Mouse (Mus musculus) lung, postnatal 25 days (tissue): ENCODE data around the gene Cyp4f16.
"Not testable (repeated sequence)": the region's sequence is repeated elsewhere in the genome, so short reads cannot be mapped to it uniquely, and the experiment has no call there.

Experiments used
- DNase-seq: peaks from one replicate; pipeline ENCODE4 v3.0.0; 2022; ENCODE audit warnings: low spot score

Cyp4f16 gene

DNA sequence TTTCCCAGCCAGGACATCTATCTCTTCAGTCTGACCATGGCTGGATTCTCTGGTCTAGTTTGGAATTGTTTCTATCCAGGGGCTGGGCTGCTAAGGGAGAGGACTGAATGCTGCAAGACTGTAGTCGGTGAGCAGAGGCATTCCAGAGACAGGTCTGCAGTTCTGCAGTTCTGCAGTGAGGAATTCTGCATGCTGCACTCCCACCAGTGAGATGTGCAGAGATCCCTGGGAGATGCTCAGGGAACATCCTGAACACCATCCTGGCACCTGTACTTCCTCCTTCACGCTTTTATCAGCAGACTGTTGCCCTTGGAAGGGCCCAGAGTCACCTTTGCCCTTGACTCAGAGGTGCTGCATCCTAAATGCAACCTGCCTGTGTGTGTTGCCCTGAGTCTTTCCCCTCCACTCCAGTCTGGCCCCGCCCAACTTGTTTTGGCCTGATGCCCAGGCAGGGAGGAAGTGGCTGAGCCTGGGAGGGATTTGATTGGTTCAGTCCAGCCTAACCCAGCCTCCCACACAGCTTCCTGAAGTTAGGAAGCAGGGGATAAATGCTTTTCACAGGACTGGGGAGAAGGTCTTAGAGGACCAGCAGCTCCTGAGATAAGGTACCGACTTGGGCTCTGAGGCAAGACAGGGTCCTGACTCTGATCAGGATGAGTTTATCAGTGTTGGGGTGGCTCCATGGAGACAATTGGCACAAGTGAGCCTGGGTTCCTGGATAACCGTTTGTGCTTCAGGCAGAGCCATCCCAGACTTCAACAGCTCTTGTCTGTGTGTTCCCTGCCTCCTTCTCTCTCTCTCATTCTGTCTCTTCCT is at the start of gene Cyp4f16:
Gene Cyp4f16 (plus strand): TSS at position 508 of the 816 bp plus-strand sequence.
- peak; percentile 93 for DNase-seq

DNA sequence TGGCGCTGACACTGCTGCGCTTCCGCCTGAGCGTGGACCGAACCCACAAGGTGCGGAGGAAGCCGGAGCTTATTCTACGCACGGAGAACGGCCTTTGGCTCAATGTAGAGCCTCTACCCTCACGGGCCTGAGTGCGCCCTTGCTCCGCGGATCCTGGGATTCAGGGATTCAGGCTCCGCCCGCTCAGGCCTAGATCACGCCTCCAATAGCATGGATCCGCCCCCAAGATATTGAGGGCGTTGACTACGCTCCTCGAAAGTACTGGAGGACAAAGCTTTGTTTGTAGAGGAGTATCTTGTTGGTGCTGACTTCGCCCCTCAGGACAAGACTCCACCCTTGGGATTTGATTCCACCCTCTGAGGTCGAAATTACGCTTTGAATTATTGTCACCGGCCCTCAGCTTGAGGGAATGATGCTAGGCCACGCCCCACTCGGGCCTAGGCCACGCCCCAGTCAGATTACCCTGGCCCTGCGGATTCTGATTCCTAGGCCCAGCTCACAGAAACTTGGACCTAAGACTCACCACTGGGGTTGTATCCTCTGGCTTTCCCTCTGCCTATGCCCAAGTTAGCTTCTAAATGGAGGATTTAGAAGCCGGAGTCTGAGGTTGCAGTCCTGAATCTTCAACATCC is 43.9 kb upstream of the Cyp4f16 start:
- DNase-seq = peak; percentile 21

DNA sequence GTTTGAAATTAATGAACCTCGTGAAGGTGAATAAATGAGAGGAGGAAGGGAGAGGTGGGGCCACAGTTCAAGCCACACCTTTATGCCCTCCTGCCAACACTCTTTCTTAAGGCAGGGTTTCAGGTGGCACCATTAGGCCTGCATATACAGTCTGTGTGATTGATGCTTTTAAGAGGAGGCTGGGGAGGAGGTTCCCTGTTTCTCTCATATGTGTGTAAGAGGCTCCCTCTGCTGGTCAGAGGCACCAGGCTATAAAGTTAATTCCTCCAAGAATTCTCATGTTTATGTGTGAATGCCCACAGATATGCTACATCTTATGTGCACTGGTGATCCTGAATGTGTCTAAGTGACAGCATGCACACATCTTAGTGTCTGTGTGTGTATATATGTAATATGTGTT is 41.8 kb upstream of the Cyp4f16 start:
- peak; percentile 76 for DNase-seq

DNA sequence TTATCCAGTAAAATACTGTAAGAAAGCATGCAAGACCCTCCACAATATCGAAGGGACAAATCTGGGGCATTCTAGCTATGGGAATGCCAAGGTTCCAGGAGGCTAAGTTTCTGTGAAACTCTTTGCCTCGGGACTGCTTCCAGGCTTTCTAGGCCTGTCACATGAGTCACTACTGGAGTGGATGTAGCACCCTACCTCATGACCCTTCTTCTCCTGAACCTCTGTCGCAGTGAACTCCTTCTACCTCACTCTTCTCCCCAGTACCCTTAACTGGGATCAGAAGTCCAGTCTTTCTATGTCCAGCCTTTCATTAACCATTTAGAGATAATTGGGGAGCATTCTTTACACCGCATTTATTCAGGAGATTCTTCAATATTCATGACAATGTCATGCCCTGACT is 35.8 kb upstream of the Cyp4f16 start:
- DNase-seq = not testable (repeated sequence)

DNA sequence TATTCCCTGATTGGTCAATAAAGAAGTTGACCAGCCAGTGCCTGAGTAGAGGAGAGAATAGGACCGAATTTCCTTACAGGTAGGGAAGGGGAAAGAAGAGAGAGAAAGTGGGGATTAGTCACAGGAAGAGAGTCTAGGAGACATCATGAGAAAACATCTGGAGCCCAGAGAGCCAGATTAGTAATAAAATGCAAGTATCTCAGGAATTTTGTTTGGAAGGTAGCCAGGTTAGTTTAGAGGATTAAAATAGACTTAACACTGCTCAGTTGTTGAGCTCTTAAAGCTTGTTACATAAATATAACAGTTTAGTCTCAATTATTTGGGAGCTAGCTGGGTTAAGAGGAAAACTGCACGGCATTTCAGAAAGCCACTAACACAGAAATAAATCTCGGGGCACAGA is 35.3 kb upstream of the Cyp4f16 start:
- no peak for DNase-seq

DNA sequence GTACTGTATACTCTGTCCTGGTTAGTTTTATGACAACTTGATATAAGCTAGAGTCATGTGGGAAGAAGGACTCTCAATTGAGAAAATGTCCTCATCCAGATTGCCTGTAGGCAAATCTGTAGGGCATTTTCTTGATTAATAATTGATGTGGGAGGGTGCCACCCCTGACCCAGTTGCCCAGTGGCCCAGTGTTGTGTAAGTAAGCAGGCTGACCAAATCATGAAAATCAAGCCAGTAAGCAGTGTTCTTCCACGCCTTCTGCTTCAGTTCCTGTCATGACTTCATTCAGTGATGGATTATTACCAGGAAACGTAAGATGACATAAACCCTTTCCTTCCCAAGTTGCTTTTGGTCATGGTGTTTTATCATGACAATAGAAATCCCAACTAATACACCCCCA is 33.2 kb upstream of the Cyp4f16 start:
- no peak for DNase-seq

DNA sequence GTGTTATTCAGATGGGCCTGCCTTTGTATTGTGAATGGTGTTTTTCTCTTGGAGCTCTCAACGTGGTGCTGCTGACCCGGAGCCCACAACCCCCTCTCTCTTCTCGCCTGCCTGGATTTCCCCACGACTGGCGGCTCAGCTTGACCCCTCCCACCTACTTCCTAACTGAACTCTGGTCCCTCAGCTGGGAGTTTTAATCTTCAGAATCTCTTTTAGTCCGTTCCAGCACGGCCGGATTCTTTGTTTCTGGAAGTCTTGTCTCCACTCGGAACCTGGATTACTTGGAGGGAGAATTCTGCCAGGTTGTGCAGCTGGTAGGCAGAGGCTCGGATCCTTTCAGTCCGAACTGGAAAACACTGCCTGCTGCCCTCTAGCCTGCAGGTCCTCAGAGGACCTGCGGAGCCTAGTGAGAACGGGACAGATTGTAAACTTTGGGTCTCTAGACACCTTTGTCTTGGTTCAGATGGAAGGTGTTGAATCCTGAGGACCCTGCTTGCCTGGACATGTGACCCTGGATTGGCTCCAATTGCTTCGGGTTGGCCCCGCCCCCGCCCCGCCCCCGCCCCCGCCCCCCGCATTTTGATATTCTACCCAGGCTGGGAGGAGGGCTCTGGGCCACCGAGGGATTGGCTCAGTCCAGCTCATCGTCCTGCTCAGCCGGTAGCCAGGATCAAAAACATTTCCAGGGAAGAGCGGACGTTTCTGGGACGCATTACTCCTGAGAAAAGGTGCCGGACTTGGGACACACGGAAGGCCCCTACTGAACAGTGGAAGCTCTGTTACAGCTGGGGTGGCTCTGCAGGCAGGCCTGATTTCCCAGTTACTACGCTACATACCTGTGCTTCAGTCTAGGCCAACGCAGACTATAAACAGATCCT is 30.3 kb upstream of the Cyp4f16 start, which contains the start of gene Cyp4f17:
Gene Cyp4f17 (plus strand): TSS at position 200 of the 878 bp plus-strand sequence.
- peak; percentile 22 for DNase-seq

DNA sequence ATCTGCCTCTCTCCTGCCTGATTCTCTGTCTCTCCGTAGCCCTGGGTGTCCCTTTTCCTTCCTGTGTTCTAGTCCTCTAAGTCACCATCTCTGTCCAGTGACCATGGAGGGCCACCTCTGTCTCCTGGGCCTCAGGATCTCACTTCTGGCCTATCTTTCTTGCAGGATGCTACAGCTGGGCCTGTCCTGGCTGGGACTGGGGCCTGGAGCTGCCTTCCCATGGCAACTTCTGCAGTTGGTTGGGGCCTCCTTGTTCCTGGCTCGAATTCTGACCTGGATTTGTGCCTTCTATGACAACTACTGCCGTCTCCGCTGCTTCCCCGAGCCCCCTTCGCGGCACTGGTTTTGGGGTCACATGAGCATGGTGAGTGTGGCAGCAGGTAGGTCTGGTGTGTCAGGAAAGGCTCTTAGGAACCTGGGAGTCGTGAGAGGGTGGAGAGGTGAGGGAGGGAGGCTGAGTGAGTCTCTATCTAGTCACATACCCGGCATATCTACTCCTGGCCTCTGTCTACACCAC is 29.6 kb upstream of the Cyp4f16 start:
- DNase-seq = no peak

DNA sequence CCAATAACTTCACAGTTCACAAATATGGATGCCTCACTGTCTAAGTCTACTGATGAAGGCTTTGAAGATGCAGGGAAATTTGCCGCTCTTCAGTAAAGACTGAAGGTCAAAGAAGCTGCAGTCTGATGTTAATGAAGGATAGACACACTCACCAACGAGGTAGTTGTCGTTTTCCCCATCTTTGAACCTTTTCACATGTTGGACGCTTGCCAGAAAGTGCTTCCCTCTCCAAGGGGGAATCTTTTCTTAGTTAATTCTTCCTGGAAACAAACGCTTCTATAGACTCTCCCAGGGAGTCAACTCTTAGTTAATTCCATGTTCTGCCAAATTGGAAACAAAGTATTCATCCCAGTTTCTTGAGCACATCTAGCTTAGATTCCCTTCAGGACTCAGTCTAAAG is 20.2 kb upstream of the Cyp4f16 start:
- no peak for DNase-seq

DNA sequence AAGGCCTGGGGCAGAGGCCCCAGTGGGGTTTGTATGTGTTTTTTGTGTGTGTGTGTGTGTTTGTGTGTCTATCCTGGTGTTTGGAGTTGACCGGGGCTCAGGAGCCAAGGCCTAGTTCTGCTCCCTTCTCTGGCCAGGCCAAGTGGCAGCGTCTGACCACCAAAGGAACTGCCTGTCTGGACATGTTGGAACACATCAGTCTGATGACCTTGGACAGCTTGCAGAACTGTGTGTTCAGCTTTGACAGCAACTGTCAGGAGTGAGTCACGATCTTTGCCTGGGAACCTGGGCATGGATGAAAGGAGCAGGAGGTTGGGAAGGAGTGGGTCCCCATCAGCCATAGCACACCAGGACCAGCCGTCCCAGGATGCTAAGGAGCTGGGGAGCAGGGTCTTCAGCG is 14.4 kb upstream of the Cyp4f16 start:
- no peak for DNase-seq

DNA sequence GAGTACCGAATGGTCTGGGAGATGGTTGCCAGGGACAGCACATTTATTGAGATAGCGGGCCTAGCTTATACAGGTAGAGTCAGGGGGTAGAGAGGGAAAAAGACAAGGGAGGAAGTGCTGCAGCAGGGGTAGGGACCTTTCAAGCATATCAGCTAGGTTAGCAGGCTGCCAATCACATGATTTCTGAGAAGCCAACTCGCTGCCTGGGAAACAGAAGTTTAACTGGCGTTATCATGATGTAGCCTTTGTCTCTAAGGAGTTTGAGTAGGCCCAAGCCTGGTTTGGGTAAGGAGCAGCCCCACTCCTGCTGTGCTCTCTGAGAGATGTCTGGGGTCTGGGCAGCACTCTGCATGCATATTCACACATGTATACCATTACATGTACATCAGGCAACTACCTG is 14.0 kb upstream of the Cyp4f16 start:
- DNase-seq = no peak

DNA sequence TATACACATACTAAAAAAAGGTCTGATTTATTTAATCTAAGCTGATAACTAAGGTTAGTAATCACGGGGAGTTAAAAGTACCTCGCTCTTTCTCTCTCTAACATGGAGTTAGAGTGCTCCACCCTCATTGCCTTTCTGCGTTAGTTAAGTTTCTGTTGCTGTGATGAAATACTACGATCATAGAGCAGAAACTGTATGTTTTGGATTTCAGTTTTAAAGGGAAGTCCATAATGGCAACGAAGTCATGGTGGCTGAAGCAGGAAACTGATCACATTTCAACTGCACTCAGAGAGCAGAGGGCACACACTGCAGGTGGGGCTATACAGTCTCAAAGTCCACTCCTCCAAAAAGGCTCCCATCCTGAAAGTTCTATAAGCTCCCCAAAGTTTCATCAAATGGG is 13.5 kb upstream of the Cyp4f16 start:
- DNase-seq = no peak

DNA sequence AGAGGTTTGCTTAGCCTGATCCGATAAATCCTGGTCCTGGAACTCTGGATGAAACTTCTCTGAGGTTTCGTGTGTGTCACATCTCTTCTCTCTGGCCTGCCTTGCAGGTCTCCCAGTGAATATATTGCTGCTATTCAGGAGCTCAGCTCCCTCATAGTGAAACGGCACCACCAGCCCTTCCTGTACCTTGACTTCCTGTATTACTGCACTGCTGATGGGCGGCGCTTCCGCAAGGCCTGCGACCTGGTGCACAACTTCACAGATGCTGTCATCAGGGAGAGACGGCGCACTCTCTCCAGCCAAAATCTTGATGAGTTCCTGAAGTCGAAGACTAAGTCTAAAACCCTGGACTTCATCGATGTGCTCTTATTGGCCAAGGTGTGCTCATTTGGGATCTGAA is 12.5 kb upstream of the Cyp4f16 start:
- DNase-seq = no peak

DNA sequence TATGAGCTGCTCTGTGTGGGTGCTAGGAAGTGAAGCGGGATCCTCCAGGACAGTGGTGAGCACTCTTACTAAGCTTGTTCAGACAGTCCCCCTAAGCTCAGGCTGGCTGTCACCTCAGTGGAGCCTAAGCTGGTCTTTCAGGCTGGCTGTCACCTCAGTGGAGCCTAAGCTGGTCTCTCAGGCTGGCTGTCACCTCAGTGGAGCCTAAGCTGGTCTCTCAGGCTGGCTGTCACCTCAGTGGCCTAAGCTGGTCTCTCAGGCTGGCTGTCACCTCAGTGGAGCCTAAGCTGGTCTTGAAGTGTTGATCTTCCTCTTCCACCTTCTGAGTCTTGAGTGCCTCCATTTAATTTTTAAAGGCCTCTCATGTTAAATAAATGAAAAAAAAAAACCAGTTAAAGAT is 10.0 kb upstream of the Cyp4f16 start:
- not testable (repeated sequence) for DNase-seq

DNA sequence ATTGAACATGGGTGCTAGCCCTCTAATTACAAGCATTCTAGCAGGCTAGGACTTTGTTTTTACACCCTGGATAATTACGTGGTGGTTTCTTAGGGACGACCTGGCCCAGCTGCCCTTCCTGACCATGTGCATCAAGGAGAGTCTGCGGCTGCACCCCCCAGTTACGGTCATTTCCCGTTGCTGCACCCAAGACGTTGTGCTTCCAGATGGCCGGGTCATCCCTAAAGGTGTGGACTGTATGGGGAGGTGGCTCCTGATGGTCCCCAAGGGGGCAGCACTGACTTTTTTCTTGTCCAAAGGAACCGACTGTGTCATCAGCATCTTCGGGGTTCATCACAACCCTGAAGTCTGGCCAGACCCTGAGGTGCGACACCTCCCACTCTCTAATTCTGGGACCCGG is 8.6 kb upstream of the Cyp4f16 start:
- no peak for DNase-seq

DNA sequence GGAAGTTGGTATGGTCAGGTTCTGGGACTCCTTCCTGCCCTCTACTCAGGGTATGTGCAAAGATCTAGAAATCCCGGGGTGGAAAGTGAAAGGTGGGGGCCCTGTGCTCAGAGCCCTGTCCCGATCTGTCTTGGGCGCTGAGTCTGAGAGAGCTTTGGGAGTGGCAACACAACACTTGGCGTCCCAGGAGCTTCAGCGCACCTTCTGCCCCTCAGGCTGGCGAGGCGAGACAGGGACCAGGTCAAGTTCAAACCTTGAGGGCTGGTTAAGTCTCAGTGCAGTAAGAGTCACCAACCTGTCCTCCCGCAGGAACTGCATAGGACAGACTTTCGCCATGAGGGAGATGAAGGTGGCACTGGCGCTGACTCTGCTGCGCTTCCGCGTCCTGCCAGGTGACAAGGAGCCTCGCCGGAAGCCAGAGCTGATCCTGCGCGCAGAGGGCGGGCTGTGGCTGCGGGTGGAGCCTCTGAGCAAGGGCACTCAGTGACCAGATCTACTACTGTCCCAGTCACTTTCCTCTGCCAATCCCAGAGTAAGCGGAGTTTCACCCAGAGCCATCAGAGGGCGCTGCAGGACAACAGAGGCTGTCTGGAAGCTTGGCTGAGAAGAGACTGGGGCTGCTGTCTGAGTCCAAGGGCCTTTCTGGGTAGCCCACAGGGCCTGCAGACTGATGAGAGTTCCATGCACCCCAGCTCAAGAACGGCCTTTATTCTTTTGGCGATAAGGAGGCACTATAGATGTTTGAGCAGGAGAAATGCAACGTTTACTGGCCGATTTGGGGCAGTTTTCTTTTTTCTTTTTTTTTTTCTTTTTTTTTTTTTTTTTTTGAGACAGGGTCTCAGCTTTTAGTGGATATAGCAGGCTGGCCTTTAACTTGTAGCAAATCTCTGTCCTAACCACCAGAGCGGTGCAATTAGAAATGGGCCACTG is 7.7 kb upstream of the Cyp4f16 start:
- DNase-seq = peak; percentile 94

DNA sequence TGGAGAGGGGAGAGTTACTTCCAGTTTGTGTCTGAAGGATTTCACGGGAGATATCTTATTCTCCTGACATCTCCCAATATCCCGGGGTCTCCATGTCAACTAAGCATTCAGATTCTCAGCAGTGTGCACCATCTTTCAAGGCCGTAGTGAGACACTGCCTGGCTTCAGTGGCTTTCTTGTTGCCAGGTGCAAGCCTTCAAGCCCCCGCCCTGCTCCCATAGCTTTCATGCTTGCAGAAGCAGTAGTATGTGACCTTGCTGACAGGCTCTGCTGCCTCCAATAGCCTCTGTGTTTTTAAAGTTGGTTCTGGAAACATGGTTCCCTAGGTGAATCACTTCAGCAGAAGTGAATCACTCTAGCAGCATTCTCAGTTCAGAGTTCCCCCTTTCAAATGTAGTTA is 4.0 kb upstream of the Cyp4f16 start:
- not testable (repeated sequence) for DNase-seq

DNA sequence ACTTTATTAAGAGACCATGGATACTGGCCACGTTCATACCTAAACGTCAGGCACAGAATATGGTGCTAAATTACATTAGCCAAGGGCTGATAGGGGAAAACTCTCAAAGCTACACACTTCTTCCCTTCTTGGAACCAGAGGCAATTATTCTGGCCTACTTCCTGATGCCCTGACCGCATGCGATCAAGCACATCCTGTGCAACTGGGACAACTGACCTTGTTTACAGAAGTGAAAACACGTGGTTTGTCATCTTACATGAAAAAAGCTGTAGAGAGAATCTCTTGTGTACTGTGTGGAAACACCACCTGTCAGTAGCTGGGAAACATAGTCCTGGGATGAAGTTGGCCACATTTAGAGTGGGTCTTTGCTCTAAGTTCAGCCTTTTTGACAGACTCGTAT is 2.3 kb upstream of the Cyp4f16 start:
- peak; percentile 28 for DNase-seq

DNA sequence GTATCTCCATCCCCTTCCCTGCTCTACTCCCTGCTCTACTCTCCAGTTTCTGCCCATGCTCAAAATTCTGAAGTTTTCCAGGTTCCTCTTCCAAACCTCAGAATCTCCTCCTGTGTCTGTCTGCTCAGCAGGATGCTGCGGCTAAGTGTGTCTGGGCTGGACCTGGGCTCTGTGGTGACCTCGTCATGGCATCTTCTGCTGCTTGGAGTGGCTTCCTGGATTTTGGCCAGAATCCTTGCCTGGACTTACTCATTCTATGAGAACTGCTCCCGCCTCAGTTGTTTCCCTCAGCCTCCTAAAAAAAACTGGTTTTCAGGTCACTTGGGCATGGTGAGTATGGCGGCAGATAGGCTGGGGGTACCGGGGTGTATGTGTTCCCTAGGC is 501 bp downstream of the Cyp4f16 start:
- no peak for DNase-seq

DNA sequence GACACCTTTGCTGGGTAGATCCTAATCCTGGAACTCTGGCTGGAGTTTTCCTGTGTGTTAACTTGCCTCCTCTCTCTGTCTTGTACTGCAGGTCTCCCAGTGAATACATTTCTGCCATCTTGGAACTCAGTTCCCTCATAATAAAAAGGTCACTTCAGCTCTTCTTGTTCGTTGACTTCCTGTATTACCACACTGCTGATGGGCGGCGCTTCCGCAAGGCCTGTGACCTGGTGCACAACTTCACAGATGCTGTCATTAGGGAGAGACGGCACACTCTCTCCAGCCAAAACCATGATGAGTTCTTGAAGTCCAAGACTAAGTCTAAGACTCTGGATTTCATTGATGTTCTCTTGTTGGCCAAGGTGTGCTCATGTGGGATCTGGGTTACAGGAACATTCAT is 8.4 kb downstream of the Cyp4f16 start:
- DNase-seq = not testable (repeated sequence)

DNA sequence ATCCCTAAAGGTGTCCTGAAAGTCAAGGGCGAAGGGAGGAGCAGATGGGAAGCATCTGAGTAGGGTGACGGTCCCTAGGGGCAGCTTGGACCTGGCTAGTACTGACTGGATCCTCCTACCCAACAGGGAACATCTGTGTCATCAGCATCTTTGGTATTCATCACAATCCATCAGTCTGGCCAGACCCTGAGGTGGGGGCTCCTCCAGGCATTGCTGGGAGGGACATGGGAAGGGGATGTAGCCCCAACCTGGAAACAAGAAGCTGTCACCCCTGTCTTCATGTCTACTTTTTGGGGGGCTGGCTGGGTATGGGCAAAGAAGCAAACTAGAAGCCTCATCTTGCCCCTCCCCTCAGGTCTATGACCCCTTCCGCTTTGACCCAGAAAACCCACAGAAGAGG is 14.0 kb downstream of the Cyp4f16 start:
- not testable (repeated sequence) for DNase-seq
